Mouse (Mus musculus) stomach, postnatal 0 days (tissue): ENCODE measurements around the gene Ibtk. TPM values are rescaled to one million over a fixed set of nuclear protein-coding genes. Genes with fewer than 3 reads are reported as not detected.
A peak's percentile ranks its signal among the peaks of the same experiment; 100 is the strongest.

Experiments used
- ATAC-seq: fragments of 200-750 bp; cut with Nextera tagmentation; 2 replicates; pipeline ENCODE4 v1.8.0; 2017; ENCODE audit not compliant: low FRiP score, low TSS enrichment
- DNase-seq: peaks from one replicate; pipeline ENCODE4 v3.0.0-alpha.2; 2016; ENCODE audit warnings: low spot score
- H3K27ac ChIP-seq: fragments of 300-500 bp; sonication (generic); replicated peaks from 2 replicates; pipeline ENCODE4 v1.5.1; 2014; ENCODE audit warnings: mild to moderate bottlenecking, control low read depth
- H3K27me3 ChIP-seq: fragments of 300-500 bp; sonication (generic); 2 replicates; pipeline ENCODE4 v1.6.1; 2014; ENCODE audit warnings: low read length; ENCODE audit not compliant: control insufficient read depth, insufficient read depth
- H3K36me3 ChIP-seq: fragments of 300-500 bp; sonication (generic); 2 replicates; pipeline ENCODE4 v1.6.1; 2014; ENCODE audit warnings: low read length, mixed read lengths; ENCODE audit not compliant: control insufficient read depth, insufficient read depth
- H3K4me1 ChIP-seq: fragments of 300-500 bp; sonication (generic); replicated peaks from 2 replicates; pipeline ENCODE4 v1.6.1; 2014; ENCODE audit warnings: antibody characterized with exemption; ENCODE audit not compliant: control insufficient read depth, insufficient read depth
- H3K4me2 ChIP-seq: fragments of 300-500 bp; sonication (generic); replicated peaks from 2 replicates; pipeline ENCODE4 v1.6.1; 2014; ENCODE audit warnings: low read depth, mild to moderate bottlenecking, control low read depth, moderate library complexity
- H3K4me3 ChIP-seq: fragments of 300-500 bp; sonication (generic); 2 replicates; pipeline ENCODE4 v1.5.1; 2014; ENCODE audit warnings: low read depth, low read length, control low read depth
- H3K9ac ChIP-seq: fragments of 300-500 bp; sonication (generic); 2 replicates; pipeline ENCODE4 v1.6.1; 2014; ENCODE audit warnings: mild to moderate bottlenecking, low read length, control low read depth, mixed read lengths
- H3K9me3 ChIP-seq: fragments of 300-500 bp; sonication (generic); 2 replicates; pipeline ENCODE4 v1.6.1; 2016; ENCODE audit warnings: low read length; ENCODE audit not compliant: control insufficient read depth
- CTCF ChIP-seq: IDR thresholded peaks from 2 replicates; pipeline ENCODE4 v1.5.1; 2016; ENCODE audit warnings: antibody characterized with exemption, low read depth, mild to moderate bottlenecking, moderate library complexity
- EP300 ChIP-seq: optimal IDR thresholded peaks from 2 replicates; pipeline ENCODE3; 2016; ENCODE audit warnings: antibody characterized with exemption
- WGBS: fragments of 180-500 bp; shearing (Covaris S2); extraction: QIAGEN DNeasy Blood & Tissue Kit; methylation state at CpG from one replicate; pipeline ENCODE4 v1.1.7; 2014; 5-methylcytosine and 5-hydroxymethylcytosine counted together
- polyA plus RNA-seq: library from polyadenylated mRNA; unstranded; fragments of >200 nt; fragmentation: Nextera tagmentation; extraction: Ambion mirVana; gene quantifications from 2 replicates; pipeline ENCODE4 v1.2.1, GENCODE M21; 2015

The Ibtk gene
- polyA plus RNA-seq, 1 experiment from 2014 or later, result 19.7 TPM

GRCm38 (mm10) chr9:85695606-85696005, 53.5 kb downstream of the Ibtk start:
- WGBS, result 98% methylated on average over 3 of the region's 3 CpGs
- H3K27me3 ChIP-seq, result no peaks in the 10 kb centered on the region
- H3K27ac ChIP-seq, result no peak overlapping the region
- no peak overlapping the region for H3K4me2 ChIP-seq
- no peak overlapping the region for H3K9ac ChIP-seq
- no peak for ATAC-seq
- no peak for TF ChIP-seq EP300
- TF ChIP-seq CTCF, result no peak
- no peaks in the 10 kb centered on the region for H3K4me1 ChIP-seq
- H3K9me3 ChIP-seq, result no peaks in the 10 kb centered on the region
- DNase-seq, result no peak
- no peak overlapping the region for H3K4me3 ChIP-seq
- H3K36me3 ChIP-seq, result peaks cover 8% of the 10 kb centered on the region

DNA sequence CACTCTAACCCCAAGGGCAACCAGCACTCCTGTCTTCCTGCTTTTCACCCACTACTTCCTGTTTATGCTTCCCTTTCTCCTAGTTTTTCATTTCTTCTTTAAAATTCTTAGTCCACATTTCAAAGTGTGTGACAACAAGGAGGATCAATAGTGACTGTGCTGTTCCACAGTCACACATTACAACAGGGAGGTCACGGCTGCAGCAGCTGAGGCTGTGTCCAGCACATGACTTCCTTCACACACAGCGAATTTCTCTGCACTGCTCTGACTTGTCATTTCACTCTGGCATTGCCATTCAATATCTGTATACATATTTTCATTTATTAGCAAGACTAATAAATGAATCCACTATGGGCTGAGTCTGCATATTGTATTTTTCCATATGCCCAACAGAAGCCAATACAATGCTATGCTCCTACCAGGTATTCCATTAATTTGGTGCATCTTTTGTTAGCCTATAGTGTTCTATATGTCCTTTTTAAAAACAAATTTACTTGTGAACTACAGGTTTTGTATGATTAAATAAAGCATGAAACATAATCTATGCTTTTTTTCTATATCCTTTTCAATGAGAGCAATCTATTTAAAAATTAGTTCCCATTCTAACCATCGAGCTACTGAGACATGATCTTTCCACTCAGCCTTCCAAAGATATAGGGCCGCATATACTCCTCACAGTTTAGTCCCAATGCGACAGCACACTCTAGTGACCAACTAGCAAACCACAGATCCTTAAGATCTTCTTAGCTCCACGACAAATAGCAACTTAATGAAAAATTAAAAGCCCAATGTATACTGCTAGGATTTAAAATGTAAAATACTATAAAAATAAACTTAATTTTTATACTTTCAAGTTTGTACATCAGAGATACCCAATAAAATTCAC, 55.7 kb downstream of the Ibtk start:
- DNase-seq (no peak), ATAC-seq (0 out of 2 replicates have a peak, but pooled peaks have one; percentile 59)
- Histone ChIP-seq H3K9me3 (no peaks in the 10 kb centered on the region), H3K9ac (no peak overlapping the region), H3K27me3 (no peaks in the 10 kb centered on the region), H3K4me2 (no peak overlapping the region), H3K36me3 (peaks cover 17% of the 10 kb centered on the region), H3K4me3 (no peak overlapping the region), H3K4me1 (no peaks in the 10 kb centered on the region), H3K27ac (no peak overlapping the region)
- no peak for TF ChIP-seq EP300
- TF ChIP-seq CTCF, result peak; percentile 82
- 53% methylated on average over 6 of the region's 6 CpGs for WGBS

DNA sequence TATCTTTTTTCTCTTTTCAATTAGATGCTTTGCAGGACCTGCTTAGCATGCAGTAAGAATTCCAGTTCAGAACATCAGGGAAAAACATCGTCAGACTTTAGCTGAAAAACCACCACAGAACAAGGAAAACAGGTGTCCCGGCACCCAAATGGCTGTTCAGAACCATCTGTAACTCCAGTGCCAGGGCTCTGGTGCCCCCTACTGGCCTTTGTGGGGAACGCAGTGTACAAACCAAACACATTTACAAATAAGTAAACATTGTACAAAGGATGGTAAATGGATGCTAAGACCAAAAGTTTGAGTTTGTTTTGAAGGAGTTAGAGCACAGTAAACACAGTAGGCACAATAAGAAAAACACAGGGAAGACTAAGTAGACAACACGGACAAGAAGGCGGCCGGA, 64.1 kb downstream of the Ibtk start:
- no peak for TF ChIP-seq EP300
- peak; percentile 70 for TF ChIP-seq CTCF

GRCm38 (mm10) chr9:85675131-85675905, 73.8 kb downstream of the Ibtk start:
- Histone ChIP-seq H3K27ac (no peak overlapping the region), H3K4me1 (no peaks in the 10 kb centered on the region), H3K9me3 (no peaks in the 10 kb centered on the region), H3K4me2 (no peak overlapping the region), H3K4me3 (no peak overlapping the region), H3K36me3 (no peaks in the 10 kb centered on the region), H3K9ac (no peak overlapping the region), H3K27me3 (no peaks in the 10 kb centered on the region)
- 75% methylated on average over 10 of the region's 10 CpGs for WGBS
- DNase-seq (no peak), ATAC-seq (no peak)
- TF ChIP-seq CTCF (no peak), EP300 (no peak)

More for the DNA sequence above, 64.1 kb downstream of the Ibtk start:
- no peak overlapping the region for H3K4me3 ChIP-seq
- no peak overlapping the region for H3K9ac ChIP-seq
- H3K27me3 ChIP-seq, result no peaks in the 10 kb centered on the region
- DNase-seq, result no peak
- no peaks in the 10 kb centered on the region for H3K9me3 ChIP-seq
- 87% methylated on average over 6 of the region's 6 CpGs for WGBS
- peaks cover 13% of the 10 kb centered on the region for H3K36me3 ChIP-seq
- ATAC-seq, result no peak
- no peaks in the 10 kb centered on the region for H3K4me1 ChIP-seq
- no peak overlapping the region for H3K4me2 ChIP-seq
- no peak overlapping the region for H3K27ac ChIP-seq

- no peak overlapping the region for H3K27ac ChIP-seq
- no peaks in the 10 kb centered on the region for H3K9me3 ChIP-seq
- no peak overlapping the region for H3K9ac ChIP-seq
- ATAC-seq (peak; percentile 61; the same call in 1 of the 2 replicates), DNase-seq (no peak)
- H3K4me1 ChIP-seq, result no peaks in the 10 kb centered on the region
- H3K36me3 ChIP-seq, result no peaks in the 10 kb centered on the region
- no peak overlapping the region for H3K4me2 ChIP-seq
- no peak overlapping the region for H3K4me3 ChIP-seq
- TF ChIP-seq EP300, result no peak
- no peak for TF ChIP-seq CTCF
- no peaks in the 10 kb centered on the region for H3K27me3 ChIP-seq
- 49% methylated on average over 15 of the region's 15 CpGs for WGBS
Observed at GRCm38 (mm10) chr9:85673907-85674481, 75.1 kb downstream of the Ibtk start.
